Mouse (Mus musculus): ENCODE measurements around the gene Tepp.

DNA sequence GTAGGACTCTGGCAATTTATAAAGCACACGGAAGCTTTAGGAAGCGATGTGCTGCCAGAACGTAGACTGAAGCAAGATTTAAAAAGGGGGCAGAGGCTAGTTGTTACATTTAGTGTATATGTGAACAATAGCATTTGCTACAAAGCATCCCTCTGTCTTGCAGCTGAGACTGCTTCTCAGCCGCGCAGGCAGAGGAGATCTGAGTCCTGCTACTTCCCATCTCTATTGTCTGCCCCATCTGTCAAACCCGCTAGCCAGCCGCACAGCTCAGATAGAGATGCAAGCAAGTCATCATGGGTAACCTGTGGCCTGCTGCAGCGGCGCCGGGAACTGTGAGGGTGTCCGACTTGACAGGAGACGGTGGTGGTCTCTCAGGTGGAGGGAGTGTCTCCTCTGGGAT lies 39.9 kb upstream of the Tepp start:
- no peak for TF ChIP-seq POLR2A (IDR thresholded peaks at IDR 0.05; ENCODE audit: control insufficient read depth, extremely low read depth, insufficient read depth, low read length, poor library complexity)
- no peak for TF ChIP-seq CTCF (IDR thresholded peaks at IDR 0.05; ENCODE audit: borderline replicate concordance, control insufficient read depth, extremely low read depth, insufficient read depth, low read length, poor library complexity)
